Mouse (Mus musculus): ENCODE measurements around the gene Anxa9. TPM values are rescaled to one million over a fixed set of nuclear protein-coding genes. Genes with fewer than 3 reads are reported as not detected.

The Anxa9 gene
- polyA plus RNA-seq, 2 experiments from 2014 or later: 0.83 TPM; not detected in 1

DNA sequence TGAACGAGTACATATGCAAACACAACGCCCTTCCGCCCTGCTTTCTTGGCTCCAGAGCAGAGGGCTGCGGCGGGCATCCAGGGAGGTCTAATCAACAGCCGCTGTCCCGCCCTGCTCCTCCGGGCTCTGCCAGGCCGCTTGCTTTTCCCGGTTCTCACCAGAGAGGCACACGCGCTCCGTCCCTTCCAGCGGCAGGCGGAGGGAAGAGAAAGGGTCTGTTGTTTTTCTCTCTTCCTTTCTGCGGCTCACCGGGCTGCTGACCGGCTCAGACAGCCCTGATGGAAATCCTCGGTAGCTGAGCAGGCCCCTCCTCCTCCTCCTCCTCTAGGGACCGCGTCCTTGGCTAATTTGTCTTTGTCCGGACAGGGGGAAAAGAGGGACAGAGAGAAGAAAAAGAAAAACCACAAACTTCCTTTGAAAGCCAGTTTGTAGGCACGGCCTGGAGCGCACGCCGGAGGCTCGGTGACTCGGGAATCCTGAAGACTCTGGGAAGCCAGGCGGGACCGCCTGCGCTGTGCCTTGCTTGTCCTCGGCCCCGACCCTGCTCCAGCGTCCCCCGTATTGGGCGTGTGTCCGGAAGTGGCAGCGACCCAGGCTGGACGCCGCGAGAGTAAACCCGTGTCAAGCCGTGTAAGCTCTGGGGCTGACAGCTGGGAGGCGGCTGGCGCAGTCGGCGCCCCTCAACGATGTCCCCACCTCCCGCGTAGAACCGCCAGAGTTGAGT lies 23.9 kb downstream of the Anxa9 start:
- ATAC-seq: peak; percentile 24

DNA sequence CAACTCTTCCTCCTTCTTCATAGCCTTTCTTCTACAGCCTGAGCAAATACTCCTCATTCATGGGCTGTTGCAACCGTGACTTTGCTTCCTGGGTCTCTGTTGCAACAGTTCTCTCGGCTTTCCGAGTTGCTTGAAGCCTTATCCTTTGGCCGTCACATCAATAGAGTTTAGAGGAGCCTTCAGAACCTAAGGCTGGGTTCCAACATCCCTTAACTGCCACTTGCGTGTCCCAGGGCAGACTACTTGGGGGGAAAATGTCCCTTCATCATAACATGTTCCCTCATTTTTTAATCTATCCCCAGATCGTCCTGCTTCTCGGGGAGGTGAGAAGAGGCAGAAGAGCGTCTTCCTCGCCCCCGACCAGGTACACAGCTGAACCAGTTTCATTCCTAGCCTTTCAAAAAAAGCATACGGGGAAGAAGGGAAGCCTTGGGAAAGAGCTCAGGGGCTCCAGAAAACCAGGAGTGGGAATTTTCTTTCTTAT lies 24.6 kb downstream of the Anxa9 start:
- ATAC-seq: peak; percentile 27

DNA sequence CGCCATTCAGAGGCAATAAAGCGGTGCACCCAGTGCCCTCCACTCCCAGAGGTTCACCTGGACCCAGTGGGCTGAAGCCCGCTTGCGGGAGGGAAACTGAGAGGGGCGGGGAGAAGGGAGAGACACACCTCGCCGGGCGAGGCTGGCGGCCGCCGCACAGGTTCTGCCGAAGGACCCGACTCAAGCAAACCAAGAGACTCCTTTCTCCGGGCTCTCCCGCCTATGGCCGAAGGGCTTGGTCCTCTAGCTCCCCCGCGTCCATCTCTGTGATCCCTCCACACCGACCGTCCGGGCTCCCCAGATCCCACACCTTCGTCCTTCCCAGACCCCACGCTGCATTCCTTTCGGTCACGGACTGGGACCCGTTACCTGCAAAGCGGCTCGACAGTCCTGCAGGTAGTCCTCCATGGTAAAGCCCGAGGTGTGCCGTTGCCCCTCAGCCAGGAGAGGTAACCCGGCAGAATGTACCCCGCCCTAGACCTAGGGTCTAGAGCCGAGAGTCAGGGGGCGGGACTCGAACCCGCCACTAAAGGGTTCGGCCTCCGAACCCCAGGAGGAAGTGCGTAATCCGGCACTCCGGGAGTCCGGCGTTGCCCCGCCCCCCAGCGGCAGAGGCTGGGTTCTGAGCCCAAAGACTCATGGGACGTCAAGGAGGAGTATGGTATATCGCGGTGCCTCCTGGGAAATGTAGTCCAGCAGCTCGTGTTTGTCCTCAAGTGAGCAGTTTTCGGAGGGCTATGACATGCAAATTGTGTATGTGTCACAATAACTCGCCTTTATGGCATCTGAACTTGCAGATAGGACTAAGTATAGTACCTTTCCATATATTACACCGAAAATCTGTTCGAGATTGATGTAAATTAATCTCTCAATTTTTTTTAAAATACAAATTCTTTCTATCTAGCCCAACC lies 25.5 kb downstream of the Anxa9 start, which contains the start of the genes Mindy1 and Prune1:
Mindy1 (plus strand) TSS at position 130 of the 911 bp plus-strand sequence.
Prune1 (minus strand) TSS at position 861 of the 911 bp plus-strand sequence.
- ATAC-seq: peak; percentile 88

DNA sequence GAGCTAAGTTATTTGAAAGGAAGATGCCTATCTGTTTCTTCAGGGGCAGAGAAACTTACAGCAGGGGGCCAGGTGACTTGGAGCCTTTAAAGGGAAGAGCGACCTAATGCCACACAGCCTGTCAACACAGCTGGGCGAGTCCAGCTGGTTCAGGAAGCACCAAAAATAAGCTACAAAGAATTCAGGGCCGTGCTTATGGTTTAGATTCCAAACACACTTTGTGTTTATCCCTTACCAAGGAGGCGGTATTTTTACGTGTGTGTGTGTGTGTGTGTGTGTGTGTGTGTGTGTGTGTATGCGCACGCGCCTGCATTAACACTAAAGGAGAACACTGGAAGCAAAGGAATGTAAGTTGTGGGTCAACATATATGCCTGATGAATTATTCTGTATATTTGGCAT lies 26.2 kb downstream of the Anxa9 start:
- no peak for ATAC-seq

DNA sequence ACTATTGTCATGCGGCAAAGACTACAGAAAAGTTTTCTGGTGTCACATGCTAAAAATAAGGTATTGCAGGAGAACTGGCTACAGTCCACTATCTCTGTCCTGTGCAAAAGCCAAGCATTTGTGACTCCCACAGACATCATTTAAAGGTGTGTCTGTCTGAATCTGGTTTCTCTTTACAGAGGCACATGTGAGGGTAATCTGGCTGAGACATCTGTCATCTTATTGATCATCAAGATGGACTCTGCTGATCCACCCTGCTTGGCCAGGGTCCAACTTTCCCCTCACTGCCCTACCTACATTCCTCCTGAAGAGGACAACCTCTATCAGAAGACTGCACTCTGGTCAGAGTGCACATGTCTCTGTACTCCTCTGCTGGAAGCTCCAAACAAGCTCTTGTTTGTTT lies 29.8 kb downstream of the Anxa9 start:
- ATAC-seq: no peak

DNA sequence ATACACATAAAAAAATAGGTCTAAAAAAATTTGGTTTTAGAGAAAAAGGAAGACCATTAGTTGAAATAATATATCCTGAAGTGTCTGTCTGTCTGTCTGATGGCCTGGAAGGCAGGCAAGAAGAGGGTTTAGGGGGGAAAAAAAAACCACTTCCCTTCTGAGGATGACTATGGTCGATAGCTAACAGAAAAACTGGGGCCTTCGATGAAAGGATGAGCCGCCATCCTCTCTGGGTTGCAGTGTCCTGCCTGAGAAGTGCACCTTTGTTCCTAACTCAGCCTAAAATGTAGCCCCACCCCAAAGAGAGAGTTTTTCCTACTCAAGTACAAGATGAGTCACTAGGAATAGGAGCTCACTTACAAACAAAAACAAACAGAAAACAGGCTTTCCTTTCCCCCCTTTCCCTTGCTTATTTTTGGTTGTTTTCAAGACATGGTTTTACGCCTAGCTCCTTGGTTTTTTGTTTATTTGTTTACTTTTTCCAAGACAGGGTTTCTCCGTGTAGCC lies 30.5 kb downstream of the Anxa9 start:
- ATAC-seq: no peak

DNA sequence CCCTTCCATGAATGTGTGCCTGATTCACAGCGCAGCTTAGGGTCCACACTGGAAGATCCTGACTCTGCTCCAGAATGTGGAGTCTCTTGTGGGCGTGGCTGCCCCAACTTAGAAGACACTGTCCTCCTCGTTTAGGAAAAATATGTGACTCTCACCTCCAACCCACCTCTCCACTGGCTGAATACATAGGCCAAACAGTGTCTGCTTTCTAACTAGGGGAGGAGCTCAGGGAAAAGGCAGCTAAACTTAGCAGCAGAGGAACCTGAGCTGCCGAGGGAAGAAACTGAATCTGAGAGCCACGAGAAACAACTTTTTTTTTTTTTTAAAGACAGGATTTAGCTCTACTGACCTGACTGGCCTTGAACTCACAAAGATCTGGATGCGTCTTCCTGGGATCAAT lies 31.8 kb downstream of the Anxa9 start:
- no peak for ATAC-seq

DNA sequence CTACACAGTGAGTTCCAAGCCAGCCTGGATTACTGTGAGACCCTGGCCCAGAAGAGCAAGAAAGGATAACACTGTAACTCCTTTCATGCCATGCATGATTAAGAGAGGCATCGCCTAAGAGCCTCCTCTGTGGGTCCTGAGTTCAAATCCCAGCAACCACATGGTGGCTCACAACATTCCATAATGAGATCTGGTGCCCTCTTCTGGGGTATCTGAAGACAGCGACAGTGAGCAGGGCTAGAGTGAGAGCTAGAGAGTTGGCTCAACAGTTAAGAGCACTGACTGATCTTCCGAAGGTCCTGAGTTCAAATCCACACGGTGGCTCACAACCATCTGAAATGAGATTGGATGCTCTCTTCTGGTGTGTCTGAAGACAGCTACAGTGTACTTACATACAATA lies 32.5 kb downstream of the Anxa9 start:
- ATAC-seq: no peak

DNA sequence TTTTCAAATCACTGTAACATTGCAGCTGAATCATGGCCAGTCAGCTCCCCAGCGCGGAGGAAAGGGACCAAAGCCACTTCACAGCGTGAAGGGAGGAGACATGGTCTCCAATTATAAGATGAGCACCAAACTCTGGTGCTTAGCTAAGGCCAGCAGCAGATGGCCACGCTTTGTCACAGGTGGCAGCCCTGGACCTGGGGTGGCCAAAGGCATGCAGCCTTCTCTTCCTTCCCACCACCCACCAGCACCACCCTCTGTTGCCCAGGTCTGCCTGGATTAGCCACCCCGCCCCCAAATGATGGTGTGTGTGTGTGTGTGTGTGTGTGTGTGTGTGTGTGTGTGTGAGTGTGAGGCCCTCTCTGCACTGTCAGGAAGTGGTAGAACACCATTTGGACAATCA lies 33.5 kb downstream of the Anxa9 start:
- ATAC-seq: no peak

DNA sequence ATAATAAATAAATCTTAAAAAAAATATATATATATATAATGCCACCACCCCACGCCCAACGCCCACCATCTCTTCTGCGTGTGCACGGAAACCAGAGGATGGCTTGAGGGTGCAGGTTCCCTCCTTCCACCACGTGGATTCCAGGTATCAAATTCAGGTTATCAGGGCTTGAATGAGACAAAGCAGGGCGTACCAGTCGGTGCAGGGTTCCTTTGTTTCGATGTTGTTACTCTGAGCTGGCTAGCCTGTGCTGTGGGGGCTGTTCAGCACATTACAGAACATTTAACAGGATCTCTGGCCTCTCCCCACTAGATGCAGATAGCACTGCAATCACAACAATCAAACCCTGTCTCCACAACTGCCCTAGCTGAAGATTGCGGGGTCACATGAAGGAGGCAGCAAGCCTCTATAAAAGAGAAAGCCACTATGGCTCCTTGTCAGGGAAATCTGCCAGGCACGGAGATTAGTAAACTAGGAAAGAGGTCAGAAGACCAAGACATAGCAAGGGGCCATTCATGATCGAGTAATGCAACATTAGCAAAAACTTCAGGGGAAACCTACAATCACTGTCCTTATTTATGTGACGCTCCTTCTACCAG lies 36.1 kb downstream of the Anxa9 start:
- no peak for ATAC-seq

DNA sequence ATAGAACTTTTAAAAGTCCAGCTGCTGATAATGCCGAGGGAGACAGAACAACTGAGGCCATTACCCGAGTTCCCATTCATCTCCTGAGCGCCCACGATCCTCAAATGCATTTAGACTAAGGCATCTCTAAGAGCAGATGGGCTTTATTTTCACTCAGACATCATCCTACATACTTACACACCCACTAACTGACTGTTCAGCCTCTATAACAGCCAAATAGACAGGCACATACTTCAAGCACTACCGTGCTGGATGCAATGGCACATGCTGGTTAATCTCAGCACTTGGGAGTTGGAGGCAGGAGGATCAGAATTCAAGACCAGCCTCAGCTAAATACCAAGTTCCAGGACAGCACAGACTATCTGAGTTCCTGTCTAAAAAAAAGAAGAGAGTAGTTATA lies 37.2 kb downstream of the Anxa9 start:
- no peak for ATAC-seq

DNA sequence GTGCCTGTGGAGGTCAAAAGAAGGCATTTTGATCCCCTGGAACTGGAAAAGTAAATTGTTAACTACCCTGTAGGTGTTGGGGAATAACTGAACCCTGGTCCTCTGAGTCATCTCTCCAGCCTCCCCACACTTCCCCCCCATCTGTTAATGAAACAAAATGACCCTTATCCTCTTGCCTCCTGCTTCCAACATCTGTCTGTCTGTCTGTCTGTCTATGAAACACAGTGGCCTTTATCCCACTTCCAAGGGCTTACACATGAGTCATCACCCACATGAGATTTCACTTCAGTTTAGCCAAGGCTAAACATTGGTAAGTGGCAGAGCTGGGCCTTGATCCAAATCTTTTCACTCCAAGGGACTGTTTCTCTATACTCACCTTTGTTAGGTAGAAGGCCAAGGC lies 39.1 kb downstream of the Anxa9 start:
- ATAC-seq: no peak

DNA sequence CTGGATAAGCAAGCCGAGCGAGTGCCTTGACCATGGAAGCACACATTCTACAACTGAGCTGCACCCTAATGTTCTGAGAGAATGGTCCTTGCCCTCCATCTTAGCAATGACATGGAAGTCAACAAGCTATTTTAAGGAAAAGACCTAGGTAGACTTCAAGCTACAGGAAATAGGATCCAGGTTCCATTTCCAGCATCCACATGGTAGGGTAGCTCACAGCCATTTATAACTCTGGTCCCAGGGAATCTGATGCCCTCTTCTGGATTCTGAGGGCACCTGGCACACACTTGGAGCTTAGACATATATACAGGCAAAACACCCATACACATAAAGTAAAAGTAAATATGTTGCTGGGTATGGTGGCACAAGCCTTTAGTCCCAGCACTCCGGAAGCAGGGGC lies 40.9 kb downstream of the Anxa9 start:
- no peak for ATAC-seq

DNA sequence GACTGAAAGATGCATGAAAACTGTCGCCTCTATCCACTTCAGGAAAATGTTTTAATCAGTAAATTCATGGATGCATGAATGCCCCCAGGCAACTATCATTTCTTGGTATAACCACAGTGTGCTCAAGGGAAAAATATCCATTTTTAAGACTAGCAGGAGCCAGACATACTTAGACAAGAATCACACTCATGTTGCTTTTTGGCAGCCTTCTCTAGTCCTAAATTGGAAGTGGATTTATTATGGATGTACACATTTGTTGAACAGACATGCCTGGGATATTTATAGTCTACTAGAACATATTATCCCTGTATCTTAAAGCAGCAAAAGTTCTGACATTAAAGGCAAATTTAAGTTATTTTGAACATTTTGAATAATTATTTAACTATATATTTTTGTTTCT lies 42.3 kb downstream of the Anxa9 start:
- no peak for ATAC-seq

DNA sequence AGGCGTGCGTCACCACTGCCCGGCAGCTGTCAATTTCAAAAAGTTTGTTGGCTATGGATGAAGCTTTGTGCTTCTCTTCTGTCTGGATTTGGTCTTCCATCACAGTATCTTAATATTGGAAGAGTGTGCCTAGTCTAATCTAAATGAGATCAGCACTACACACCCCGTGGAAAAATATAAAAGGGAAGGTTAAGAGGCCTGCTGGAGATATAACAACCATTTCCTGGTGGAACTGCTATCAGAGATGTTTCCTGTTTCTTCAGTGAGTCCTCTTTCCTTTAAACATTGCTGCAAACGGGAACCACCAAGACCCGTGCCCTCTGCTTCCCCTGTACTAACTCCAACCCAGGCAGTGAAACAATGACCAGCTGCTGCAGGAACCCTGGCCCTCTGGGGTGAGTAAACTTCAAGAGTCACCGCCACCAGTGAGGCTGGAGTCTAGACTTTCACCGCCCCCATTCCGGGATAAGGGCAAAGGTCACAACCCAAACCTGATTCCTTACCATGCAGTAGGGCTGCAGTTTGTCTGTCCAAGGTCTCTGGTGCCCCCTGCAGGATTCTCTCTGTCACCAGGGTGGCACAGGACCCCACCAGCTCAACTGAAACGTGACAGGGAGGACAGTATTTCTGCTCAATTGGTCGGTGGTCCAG lies 43.8 kb downstream of the Anxa9 start:
- ATAC-seq: peak; percentile 36

DNA sequence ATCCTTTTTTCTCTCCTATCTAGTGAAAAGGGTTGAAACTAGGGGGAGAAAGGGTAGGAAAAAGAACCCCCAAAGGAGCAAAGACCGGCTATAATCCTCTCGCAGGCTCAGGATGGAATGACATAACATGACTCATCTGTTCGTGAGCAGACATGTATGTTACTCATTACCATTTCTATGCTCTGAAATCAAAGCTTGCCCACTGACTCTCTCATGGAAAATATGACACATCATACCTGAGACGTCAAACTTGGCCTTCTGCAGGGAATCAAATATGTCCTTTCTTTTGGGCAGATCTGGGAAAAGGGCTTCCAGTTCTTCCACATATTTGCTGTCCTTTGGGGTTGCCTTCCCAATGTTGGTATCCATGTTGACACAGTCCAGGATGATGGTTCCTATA lies 45.0 kb downstream of the Anxa9 start:
- no peak for ATAC-seq

DNA sequence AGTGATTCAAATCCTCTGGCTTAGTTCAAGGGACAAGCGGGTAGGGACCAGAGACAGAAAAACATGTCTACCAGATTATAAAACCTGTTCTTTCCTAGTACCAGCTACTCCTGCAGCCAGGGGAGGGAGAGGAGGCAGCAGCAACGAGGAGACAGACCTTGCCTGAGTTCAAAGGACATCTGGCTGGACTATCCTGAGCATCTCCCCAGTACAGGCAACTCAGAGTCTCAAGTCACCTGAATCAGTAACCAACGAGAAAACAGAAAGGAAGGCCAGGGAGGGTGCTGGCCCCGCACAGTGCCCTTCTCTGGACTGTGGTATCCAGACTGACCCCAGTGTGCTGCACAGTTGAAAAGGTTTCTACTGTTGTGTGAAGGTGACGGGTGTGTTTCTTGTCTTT lies 50.0 kb downstream of the Anxa9 start:
- ATAC-seq: no peak

DNA sequence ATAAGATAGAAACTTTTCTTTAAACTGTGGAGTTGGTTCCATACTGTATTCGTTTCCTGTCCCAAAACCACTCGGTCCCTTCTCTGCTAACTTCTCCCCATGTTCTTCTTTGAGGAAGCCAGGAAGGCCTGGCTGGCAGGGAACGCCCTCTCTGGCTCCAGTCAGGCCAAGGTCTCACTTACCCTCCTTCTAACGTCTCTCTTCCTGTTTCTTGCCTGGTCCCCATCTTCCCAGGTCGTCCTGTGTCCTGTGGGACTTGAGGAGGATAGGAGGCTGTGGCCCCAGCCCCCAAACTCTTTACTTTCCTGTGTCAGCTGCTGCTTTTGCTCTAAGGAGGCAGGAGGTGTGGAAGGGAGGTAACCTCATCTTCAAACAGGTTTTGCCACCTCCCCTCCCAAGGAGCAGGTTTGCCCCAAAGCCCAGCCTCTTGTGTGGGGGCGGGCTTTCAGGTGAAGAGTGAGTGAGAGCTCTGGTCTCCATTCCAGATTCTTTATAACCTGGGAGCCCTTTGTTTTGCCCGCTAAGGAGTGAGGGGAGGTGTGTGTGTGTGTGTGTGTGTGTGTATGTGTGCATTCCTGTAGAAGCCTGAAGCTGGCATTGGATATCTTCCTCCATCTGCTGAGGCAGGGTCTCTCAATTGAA lies 56.1 kb downstream of the Anxa9 start, which contains the start of gene Bnipl:
Bnipl (minus strand) TSS at position 411 of the 642 bp plus-strand sequence.
- ATAC-seq: no peak

DNA sequence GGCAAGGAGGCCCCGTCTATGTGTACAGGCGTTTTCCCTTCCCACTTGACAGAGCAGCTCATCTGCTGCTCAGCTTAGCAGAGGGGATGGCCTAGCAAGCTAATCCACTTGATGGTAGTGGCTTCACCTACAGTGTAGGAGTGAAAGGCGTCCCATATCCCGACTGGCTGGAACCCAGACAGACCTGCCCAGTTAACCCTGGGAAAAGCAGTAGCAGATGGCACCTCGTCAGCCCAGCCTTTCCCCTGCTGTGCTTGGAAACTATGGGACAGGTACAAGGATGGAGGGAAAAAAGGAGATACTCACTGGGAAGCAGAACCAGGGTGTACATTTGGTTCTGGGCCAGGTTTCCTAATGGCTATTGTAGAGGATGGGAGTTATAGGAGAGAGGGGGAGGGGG lies 56.6 kb downstream of the Anxa9 start:
- no peak for ATAC-seq

DNA sequence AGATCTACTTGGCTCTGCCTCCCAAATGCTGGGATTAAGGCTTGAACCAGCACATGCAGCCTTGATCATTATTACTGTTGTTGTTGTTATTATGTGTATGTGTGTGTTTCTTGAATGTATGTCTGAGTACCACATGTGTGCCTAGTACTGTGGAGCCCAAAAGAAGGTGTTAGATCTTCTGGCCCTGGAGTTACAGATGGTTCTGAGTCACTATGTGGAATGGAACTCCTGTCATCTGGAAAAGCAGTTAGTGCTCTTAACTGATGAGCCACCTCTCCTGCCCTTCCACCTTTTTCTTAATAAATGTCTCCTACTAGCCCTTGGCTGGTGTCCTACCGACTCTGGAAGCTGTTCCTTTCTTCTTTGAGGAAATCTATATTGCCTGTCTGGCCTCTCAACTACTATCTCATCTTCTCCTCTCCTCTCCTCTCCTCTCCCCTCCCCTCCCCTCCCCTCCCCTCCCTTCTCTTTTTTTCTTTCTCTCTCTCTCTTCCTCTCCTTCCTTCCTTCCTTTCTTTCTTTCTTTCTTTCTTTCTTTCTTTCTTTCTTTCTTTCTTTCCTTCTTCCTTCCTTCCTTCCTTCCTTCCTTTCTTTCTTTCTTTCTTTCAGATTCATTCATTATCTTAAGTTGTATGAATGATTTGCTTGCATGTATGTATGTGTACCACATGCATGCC lies 59.2 kb downstream of the Anxa9 start:
- ATAC-seq: no peak

Data from activated CD4-positive, CD25-positive, alpha-beta regulatory T cell, adult 4 months (primary cell).